Mouse (Mus musculus) ZHBTc4 (cell line): ENCODE measurements at regions not wholly inside any gene's neighbourhood (a gene's known extent, or its start where the extent isn't known, plus 50 kb on each side); places are given as distances from the start of the nearest gene placed in this dataset.

ENCODE experiments used
- DNase-seq: peaks from one replicate; pipeline ENCODE4 v3.0.0-alpha.2; 2011; ENCODE audit warnings: low read depth, low spot score

DNA sequence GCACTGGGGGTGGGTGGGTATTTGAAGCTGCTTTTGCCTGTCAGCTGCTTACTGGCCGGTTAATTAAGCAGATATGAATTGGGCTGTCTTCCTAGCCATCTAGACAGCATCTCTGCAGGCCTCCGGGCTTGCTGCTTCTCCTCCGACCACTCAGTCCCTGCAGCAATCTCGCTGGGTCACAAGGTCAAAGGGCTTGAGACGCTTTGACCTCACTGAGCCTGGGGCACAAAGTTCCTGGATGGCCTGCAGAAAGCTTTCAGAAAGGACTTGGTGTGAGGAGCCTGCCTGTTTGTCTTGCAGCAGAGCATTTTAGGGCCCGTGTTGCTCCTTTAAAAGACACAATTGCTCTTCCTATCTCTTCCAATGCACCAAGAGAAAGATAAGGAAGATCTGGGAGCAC, 83.7 kb upstream of the Ppp2r5a start:
- DNase-seq, result peak; percentile 9

GRCm38 (mm10) chr1:191484726-191485425, 81.8 kb upstream of the Ppp2r5a start:
- DNase-seq, result no peak

- DNase-seq, result no peak
Observed at GRCm38 (mm10) chr1:191479906-191480379, 76.9 kb upstream of the Ppp2r5a start.

DNA sequence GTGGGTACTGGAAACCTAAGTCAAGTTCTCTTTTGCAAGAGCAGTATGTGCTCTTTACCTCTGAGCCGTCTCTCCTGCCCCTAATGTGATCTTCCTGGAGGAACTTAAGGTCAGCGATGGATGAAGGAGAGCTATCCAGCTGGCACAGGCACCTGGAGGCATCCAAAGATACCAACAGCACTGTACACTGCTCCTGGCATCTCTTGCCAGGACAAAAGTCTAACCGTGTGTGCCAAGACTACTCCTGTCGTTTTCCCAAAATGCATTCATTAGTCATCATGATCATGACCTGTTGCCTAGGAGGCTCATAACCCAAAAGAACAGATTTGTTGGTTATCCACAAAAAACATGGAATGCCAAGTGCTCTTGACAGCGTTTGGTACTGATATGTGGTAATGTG, 69.5 kb upstream of the Ppp2r5a start:
- DNase-seq, result peak; percentile 36

GRCm38 (mm10) chr1:191471489-191471888, 68.4 kb upstream of the Ppp2r5a start:
- no peak for DNase-seq

DNA sequence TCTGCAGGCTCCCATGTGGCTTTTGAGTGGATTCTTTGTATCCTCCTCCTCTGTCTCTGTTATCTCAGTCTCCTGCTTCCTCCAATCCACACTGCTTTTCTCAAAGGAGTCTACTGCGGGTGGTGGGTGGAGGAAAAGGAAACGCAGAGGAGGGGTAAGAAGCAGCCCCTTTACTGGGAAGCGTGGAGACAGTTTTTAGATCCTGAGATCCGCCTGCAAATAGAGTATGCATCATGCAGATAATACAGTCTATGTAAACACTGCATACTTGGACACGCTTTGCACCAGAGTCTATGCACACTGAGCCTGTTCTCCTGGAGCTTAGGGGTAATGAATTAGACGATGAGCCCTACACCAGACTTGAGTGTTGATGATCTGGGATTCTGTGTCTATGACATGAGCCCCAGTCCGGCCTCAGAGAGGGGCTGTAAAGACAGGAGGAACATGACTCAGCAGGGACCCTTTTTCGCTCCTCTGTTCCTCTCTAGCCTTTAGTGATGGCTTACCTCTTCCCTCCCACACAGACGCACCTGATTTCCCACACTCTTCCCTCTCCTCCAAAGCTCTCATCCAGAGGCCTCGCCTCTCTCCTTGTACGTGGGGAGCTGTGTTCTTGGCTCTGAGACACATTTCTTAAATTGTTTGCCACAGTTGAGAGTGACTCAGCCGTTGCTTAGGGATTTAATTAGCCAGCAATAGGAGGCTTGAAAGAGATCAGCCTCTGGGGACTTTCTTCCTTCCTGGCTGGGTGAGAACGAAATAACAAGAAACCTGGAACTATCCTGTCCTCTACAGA, 67.3 kb upstream of the Ppp2r5a start:
- DNase-seq, result no peak

DNA sequence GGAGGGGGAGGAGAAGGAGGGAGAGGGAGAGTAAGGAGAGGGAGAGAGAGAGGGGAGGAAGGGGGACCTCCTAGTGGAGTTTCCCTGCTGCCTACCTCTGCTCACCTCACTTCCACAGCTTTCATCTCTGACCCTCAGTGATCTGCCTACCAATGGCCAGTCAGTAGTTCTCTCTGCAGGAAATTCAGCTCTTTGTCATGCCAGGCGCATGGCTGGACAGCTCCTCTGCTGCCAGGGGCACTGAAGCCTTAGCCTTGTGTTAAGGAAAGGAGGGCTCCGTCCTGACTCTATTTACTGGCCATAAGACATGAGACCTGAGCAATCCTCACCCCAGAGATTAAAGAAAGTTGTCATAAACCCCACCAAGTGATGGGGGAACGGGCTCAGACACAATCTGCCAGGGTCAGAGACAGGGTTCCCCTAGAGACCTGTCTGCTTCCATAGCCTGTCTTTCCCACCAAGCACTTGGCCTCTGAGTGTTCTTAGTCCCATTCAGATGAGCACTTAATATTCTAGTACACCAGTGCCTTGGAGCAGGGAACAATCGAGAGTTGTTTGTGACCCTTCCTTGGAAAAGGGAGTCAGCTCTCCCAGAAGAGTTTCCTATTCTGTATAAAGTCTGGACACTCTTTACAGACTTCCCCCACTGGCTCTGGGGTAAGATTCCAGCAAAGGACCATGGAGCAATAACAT, 65.9 kb upstream of the Ppp2r5a start:
- no peak for DNase-seq

DNA sequence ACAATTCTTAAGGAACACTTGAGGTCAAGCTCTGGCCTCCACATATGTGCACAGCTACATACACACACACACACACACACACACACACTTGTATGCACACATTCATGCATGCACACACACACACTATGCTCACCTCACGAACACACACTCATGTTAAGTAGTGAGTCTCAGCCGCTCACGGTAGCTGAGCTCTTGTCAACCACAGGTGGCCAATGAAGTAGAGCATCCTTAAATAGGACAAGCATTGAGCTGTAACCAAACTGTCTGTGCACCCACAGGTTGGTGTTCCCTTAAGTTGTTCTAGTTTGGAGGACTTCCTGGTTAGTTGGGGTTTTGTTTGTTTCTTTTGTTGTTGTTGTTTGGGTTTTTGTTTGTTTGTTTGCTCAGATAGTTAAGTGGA, 63.2 kb upstream of the Ppp2r5a start:
- DNase-seq, result no peak

DNA sequence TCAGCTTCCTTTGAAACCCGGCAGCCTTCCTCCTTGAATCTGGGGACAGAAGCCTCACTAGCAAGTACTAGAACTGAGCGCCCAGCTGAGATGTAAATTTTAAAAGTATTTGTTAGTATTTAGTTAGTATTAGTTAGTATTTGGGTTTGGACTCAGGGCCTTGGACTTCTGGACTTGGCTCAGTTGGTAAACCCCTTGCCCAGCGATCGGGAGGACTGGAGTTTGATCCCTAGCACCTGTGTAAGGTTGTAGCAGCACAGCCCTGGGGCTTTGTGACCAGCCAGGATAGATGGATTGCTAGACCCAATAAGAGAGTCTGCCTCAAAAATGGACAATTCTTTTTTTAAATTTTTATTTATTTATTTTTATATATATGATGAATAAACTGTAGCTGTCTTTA, 62.7 kb upstream of the Ppp2r5a start:
- DNase-seq, result no peak

DNA sequence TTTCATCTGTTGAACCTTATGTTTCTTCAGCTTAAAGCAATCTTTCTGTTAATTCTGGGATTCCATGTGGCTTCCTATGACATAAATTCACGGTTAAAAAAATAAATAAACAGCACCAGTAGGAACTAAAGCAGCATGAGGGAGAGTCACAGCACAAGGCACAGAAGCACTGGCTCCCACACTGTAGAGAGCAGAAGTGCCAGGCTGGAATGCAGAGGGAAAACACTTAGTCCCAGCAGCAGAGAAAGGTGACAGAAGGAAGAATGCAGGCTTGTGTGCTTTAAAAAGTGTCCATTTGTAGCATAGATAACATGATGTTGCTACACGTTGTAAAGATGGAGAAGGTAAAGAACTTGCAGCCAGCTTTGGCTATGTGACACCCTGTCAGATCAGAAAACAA, 62.1 kb upstream of the Ppp2r5a start:
- no peak for DNase-seq

DNA sequence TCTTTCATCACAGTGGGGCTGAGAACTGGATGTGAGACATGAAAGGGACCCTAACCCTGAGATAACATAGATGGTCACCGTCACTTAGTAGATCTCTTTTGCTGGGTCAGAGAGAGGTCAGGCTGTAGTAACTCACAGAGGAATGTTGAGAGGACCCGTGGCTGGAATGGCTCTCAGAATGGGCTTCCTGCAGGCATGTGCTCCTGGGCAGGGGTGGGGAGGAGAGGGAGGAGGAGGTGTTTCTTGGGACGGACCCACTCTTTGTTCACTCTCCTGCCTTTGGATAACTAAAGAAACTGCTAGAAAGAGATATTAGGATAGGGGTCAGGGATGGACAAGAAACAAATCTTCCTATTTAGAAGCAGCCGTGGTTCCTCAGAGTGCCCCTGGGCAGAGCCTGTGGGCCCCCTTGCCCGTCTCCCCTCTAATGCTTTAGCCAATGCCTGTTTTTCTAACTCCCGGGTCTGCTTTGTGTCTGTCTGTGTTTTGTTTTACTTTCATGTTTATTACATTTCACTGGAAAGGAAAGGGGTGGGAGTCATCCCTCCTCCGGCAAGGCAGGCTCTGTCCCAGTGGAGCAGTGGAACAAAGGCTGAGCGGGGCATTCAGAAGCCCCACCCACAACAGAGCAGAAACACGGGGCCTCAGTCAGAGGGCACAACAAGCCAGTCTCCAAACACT, 58.9 kb upstream of the Ppp2r5a start:
- peak; percentile 21 for DNase-seq

- no peak for DNase-seq
Observed at GRCm38 (mm10) chr1:191459066-191459465, 56.0 kb upstream of the Ppp2r5a start.

DNA sequence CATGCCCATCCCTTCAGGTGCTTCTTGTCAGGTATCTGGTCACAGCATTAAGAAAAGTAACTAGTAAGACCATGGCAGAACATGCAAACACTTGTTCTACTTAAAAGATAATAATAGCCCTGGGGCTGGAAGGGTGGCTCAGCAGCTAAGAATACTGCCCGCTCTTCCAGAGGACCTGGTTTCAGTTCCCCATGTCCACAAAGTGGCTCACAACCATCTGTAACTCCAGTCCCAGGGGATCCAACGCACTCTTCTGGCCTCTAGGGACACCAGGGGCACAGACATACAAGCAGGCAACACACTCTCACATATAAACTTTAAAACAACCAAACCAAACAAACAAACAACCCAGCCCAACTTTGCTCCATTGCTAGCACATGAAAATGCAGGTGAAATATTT, 55.2 kb upstream of the Ppp2r5a start:
- no peak for DNase-seq

DNA sequence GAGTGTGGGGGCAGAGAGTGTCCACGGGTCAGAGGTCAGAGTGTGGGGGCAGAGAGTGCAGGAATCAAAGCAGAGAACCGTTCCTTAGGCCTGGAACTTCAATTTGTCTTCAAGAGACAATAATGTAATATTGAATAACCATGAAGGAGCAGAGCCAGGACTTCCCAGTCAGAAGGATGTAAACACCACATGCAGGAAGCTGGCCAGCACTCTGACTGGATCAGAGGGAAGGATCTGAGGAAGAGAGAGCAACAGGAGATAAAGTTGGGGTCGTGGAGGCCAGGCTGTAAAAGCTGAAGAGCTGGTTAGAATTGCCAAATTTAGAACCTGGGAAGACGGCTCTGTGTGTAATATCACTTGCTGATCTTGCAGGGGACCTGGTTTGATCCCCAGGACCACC, 54.0 kb upstream of the Ppp2r5a start:
- no peak for DNase-seq

- DNase-seq, result peak; percentile 29
Observed at GRCm38 (mm10) chr1:191454604-191455003, 51.5 kb upstream of the Ppp2r5a start.

- no peak for DNase-seq
Observed at GRCm38 (mm10) chr1:191453589-191453988, 50.5 kb upstream of the Ppp2r5a start.
